Mouse (Mus musculus) stomach, embryonic 14.5 days (tissue): ENCODE data around the gene Klhl7. TPM values are rescaled to one million over a fixed set of nuclear protein-coding genes. Genes with fewer than 3 reads are reported as not detected.

Experiments
- ATAC-seq: fragments of 200-750 bp; cut with Nextera tagmentation; 2 replicates; pipeline ENCODE4 v1.8.0; 2017; ENCODE audit warnings: low read depth, moderate TSS enrichment; ENCODE audit not compliant: insufficient number of reproducible peaks, insufficient read depth, low FRiP score
- H3K27ac ChIP-seq: fragments of 300-500 bp; sonication (generic); 2 replicates; pipeline ENCODE4 v1.5.1; 2014; ENCODE audit warnings: mild to moderate bottlenecking, low read length, moderate library complexity, mixed read lengths
- H3K27me3 ChIP-seq: fragments of 300-500 bp; sonication (generic); 2 replicates; pipeline ENCODE4 v1.6.1; 2014; ENCODE audit warnings: low read length, control low read depth, mixed read lengths; ENCODE audit not compliant: control insufficient read depth, insufficient read depth
- H3K36me3 ChIP-seq: fragments of 300-500 bp; sonication (generic); 2 replicates; pipeline ENCODE4 v1.6.1; 2014; ENCODE audit warnings: mild to moderate bottlenecking, control low read depth, low read length, moderate library complexity, mixed read lengths; ENCODE audit not compliant: control insufficient read depth, insufficient read depth
- H3K4me1 ChIP-seq: fragments of 300-500 bp; sonication (generic); 2 replicates; pipeline ENCODE4 v1.6.1; 2014; ENCODE audit warnings: low read length, control low read depth, mixed read lengths; ENCODE audit not compliant: control insufficient read depth, insufficient read depth
- H3K4me2 ChIP-seq: fragments of 300-500 bp; sonication (generic); replicated peaks from 2 replicates; pipeline ENCODE4 v1.6.1; 2014; ENCODE audit warnings: low read depth, low read length, control low read depth
- H3K4me3 ChIP-seq: fragments of 300-500 bp; sonication (generic); 2 replicates; pipeline ENCODE4 v1.5.1; 2014; ENCODE audit warnings: low read depth, low read length, control low read depth
- H3K9ac ChIP-seq: fragments of 300-500 bp; sonication (generic); replicated peaks from 2 replicates; pipeline ENCODE4 v1.6.1; 2014; ENCODE audit warnings: low read depth, mild to moderate bottlenecking, control low read depth, low read length, moderate library complexity, mixed read lengths
- H3K9me3 ChIP-seq: fragments of 300-500 bp; sonication (generic); 2 replicates; pipeline ENCODE4 v1.6.1; 2016; ENCODE audit warnings: low read depth, low read length, control low read depth; ENCODE audit not compliant: control insufficient read depth
- WGBS: fragments of 180-500 bp; shearing (Covaris S2); extraction: QIAGEN DNeasy Blood & Tissue Kit; methylation state at CpG from one replicate; pipeline ENCODE4 v1.1.7; 2014; 5-methylcytosine and 5-hydroxymethylcytosine counted together
- polyA plus RNA-seq: library from polyadenylated mRNA; unstranded; fragments of >200 nt; fragmentation: Nextera tagmentation; extraction: Ambion mirVana; gene quantifications from 2 replicates; pipeline ENCODE4 v1.2.1, GENCODE M21; 2014

Klhl7 gene
- polyA plus RNA-seq, 1 experiment from 2014 or later = 56.1 TPM

DNA sequence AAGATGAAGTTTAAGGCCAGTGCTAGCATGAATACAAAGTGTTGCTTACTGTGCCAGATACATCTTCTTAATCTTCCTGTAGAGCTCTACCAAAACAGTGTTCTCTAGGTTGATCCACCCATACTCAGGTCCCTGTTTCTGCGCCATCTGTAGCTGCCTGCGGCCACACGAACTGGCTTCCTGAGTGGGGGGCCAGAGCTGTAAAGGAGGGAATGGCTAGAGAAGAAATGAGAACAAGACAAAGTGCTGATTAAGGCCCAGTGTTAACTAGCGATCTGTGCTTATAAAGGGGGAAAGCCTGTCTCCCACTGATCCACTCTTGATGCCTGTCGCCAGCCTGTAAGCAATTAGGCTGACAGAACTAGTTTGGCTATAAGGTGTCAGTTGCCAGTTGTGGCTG lies 102.9 kb downstream of the Klhl7 start:
- Histone ChIP-seq H3K4me2 (no peak overlapping the region), H3K4me1 (no peaks in the 10 kb centered on the region), H3K9me3 (no peaks in the 10 kb centered on the region), H3K27me3 (no peaks in the 10 kb centered on the region), H3K36me3 (no peaks in the 10 kb centered on the region), H3K9ac (no peak overlapping the region), H3K4me3 (no peak overlapping the region), H3K27ac (no peak overlapping the region)
- 77% methylated on average over 5 of the region's 5 CpGs for WGBS
- ATAC-seq = no peak

DNA sequence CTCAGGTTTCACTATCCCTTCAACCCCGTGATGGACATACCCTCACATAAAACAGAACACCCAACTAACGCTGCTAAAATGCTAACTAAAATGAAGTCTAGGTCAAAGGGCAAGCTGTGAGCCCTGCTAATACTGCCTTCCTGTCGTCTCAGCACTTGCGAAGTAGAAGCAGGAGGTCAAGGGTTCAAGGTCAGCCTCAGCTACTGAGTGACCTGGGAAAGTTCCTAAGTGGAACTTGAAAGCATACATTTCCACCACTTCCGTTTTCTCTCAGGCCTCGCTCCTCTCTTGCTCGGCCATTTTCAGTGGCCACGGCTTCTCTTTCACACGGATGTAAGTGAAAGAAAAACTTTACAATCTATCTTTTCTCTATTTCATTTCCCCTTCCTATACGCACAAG lies 107.6 kb downstream of the Klhl7 start:
- no peak overlapping the region for H3K4me2 ChIP-seq
- H3K4me1 ChIP-seq = no peaks in the 10 kb centered on the region
- WGBS = 56% methylated on average over 10 of the region's 10 CpGs

DNA sequence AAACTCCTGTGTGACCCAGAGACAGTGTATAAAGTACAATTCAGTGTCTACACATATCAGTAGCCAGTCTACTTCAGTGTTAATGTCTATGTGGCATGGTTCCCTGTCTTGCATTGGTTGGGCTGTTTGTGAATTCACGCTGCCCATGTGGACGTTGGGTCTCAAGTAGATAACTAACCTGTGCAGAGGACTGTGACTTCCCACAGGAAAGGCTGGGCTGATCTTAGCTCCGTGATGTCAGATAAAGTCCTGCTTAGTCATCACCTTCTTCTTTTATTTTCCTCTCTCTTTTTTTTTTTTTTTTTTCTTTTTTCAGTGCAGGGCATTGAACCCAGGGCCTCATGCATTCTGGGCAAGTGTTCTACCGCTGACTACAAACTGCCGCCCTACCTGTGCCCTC lies 108.1 kb downstream of the Klhl7 start:
- no peak overlapping the region for H3K4me3 ChIP-seq
- no peak overlapping the region for H3K9ac ChIP-seq
- no peaks in the 10 kb centered on the region for H3K4me1 ChIP-seq
- H3K36me3 ChIP-seq = no peaks in the 10 kb centered on the region
- no peaks in the 10 kb centered on the region for H3K9me3 ChIP-seq
- no peak overlapping the region for H3K27ac ChIP-seq
- H3K27me3 ChIP-seq = no peaks in the 10 kb centered on the region
- no peak overlapping the region for H3K4me2 ChIP-seq
- no peak for ATAC-seq
- 87% methylated on average over 5 of the region's 5 CpGs for WGBS

More for the DNA sequence above, 107.6 kb downstream of the Klhl7 start:
- Histone ChIP-seq H3K27me3 (no peaks in the 10 kb centered on the region), H3K36me3 (no peaks in the 10 kb centered on the region), H3K4me3 (no peak overlapping the region), H3K9ac (no peak overlapping the region), H3K9me3 (no peaks in the 10 kb centered on the region), H3K27ac (no peak overlapping the region)
- no peak for ATAC-seq

Other genes starting within 250 kb of the Klhl7 start
- gene Fam126a, start 69.9 kb upstream of the Klhl7 start, polyA plus RNA-seq = 21.3 and 22.9 TPM in 2 replicates
- gene Nupl2, start 64.4 kb downstream of the Klhl7 start, polyA plus RNA-seq = 15.8 and 18.0 TPM in 2 replicates